Mouse (Mus musculus) kidney, adult 2 months (tissue): ENCODE measurements at regions not wholly inside any gene's neighbourhood (a gene's known extent, or its start where the extent isn't known, plus 50 kb on each side); places are given as distances from the start of the nearest gene placed in this dataset.

Experiments used
- CTCF ChIP-seq: fragments of 200-500 bp; conservative IDR thresholded peaks from 2 replicates; pipeline ENCODE4 v1.5.1; 2011; ENCODE audit warnings: low read depth, mild to moderate bottlenecking, control low read depth, low read length, moderate library complexity, mixed read lengths; ENCODE audit not compliant: insufficient read depth, insufficient read length
- POLR2A ChIP-seq: fragments of 200-500 bp; IDR thresholded peaks from one replicate; pipeline ENCODE4 v1.6.1; 2011; ENCODE audit warnings: low read depth, low read length, control low read depth

DNA sequence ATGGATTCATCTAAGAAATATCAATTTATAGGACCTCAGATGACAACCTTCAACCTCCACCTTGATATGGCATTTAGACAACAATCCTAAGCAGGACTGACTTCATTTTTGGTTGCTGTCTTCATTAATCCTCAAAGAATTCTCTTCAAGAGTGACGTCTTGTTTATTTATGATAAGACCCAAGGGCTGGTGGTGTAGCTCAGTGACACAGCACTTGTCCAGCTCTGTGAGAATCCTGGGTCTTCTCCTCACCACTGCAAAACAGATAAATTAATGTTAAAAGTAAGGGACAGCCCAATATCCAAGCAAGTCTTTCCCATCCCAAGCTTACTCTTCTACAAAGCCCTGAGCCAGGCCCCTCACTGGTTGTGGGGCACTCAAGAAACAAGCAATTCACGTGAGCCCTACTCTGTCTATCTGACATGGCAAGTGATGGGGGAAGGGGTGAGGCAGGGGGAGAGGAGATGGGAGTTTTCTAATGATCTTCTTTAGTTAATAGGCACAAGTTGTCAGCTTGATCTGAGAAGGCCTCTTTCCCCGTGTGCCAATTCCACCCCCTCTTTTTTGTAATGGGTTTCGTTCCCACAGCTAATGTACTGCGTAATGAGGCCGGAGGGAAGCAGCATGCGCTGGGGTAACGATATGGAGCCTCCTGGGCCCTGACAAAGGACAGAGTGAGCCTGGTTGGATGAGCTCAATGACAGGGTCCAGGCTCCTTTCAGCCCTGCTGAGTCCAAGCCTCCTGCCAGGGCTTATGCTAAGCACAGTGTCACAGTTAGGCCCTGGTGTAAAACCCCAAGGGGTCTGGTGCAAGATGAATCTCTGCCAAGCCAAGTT lies 127.7 kb upstream of the Parp11 start:
- TF ChIP-seq CTCF (no peak), POLR2A (no peak)
